Mouse (Mus musculus) heart, embryonic 14.5 days (tissue): ENCODE data around the gene Hc. TPM values are rescaled to one million over a fixed set of nuclear protein-coding genes. Genes with fewer than 3 reads are reported as not detected.

Experiments
- ATAC-seq: fragments of 200-750 bp; cut with Nextera tagmentation; 2 replicates; pipeline ENCODE4 v1.8.0; 2017; ENCODE audit warnings: low read depth, moderate TSS enrichment; ENCODE audit not compliant: insufficient number of reproducible peaks, insufficient read depth, low FRiP score
- H3K27ac ChIP-seq, 2 experiments: fragments of 200-500 bp in 1 of 2; fragments of 300-500 bp in 1 of 2; sonication (generic) in 1 of 2; replicated peaks in 1 of 2; 2 replicates each; pipeline ENCODE4 v1.5.1; 2012 to 2014; ENCODE audit warnings: low read depth in 2 of 2, low read length in 2 of 2, control low read depth in 1 of 2, mild to moderate bottlenecking in 1 of 2, mixed read lengths in 1 of 2; ENCODE audit not compliant: control insufficient read depth in 1 of 2, insufficient read depth in 1 of 2
- H3K27me3 ChIP-seq: fragments of 300-500 bp; sonication (generic); 2 replicates; pipeline ENCODE4 v1.6.1; 2014; ENCODE audit warnings: mild to moderate bottlenecking, low read length, control low read depth; ENCODE audit not compliant: control insufficient read depth, insufficient read depth
- H3K36me3 ChIP-seq: fragments of 300-500 bp; sonication (generic); 2 replicates; pipeline ENCODE4 v1.6.1; 2014; ENCODE audit warnings: mild to moderate bottlenecking, control low read depth, low read length, mixed read lengths; ENCODE audit not compliant: control insufficient read depth, insufficient read depth
- H3K4me1 ChIP-seq, 2 experiments: fragments of 200-500 bp in 1 of 2; fragments of 300-500 bp in 1 of 2; sonication (generic) in 1 of 2; 2 replicates each; pipeline ENCODE4 v1.6.1; 2012 to 2014; ENCODE audit warnings: low read length in 2 of 2, control low read depth in 1 of 2, mixed read lengths in 1 of 2; ENCODE audit not compliant: control insufficient read depth in 2 of 2, insufficient read depth in 2 of 2
- H3K4me2 ChIP-seq: fragments of 300-500 bp; sonication (generic); 2 replicates; pipeline ENCODE4 v1.6.1; 2014; ENCODE audit warnings: mild to moderate bottlenecking, low read length
- H3K4me3 ChIP-seq, 2 experiments: fragments of 200-500 bp in 1 of 2; fragments of 300-500 bp in 1 of 2; sonication (generic) in 1 of 2; 2 replicates each; pipeline ENCODE4 v1.5.1; 2012 to 2014; ENCODE audit warnings: low read length in 2 of 2, mild to moderate bottlenecking in 2 of 2, control low read depth in 1 of 2, low read depth in 1 of 2, moderate library complexity in 1 of 2; ENCODE audit not compliant: control insufficient read depth in 1 of 2, insufficient read depth in 1 of 2
- H3K9ac ChIP-seq: fragments of 300-500 bp; sonication (generic); 2 replicates; pipeline ENCODE4 v1.6.1; 2014; ENCODE audit warnings: mild to moderate bottlenecking, low read length
- H3K9me3 ChIP-seq: fragments of 300-500 bp; sonication (generic); 2 replicates; pipeline ENCODE4 v1.6.1; 2016; ENCODE audit warnings: low read length, control low read depth; ENCODE audit not compliant: control insufficient read depth
- WGBS: fragments of 180-500 bp; shearing (Covaris S2); extraction: QIAGEN DNeasy Blood & Tissue Kit; methylation state at CpG from one replicate; pipeline ENCODE4 v1.1.7; 2014; 5-methylcytosine and 5-hydroxymethylcytosine counted together
- polyA plus RNA-seq: library from polyadenylated mRNA; unstranded; fragments of >200 nt; fragmentation: Nextera tagmentation; extraction: Ambion mirVana; gene quantifications from 2 replicates; pipeline ENCODE4 v1.2.1, GENCODE M21; 2014

The Hc gene
- polyA plus RNA-seq, 1 experiment from 2014 or later = not detected

DNA sequence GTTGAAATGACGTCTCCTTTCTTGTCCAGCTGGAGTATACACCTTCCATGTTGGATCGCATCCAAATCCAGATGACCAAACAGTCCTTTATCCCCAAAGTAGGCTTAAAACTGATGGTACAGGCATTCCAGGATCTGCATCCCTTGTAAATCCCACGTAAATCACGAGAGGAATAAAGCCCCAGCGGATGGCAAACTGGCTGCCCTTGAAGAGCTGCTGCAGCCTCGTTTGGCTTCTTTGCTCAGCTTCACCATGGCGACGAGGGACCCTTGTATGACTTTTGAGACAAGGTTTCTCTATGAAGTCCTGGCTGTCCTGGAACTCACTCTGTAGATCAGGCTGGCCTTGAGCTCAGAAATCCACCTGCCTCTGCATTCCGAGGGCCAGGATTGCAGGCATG lies 96.6 kb downstream of the Hc start:
- no peak overlapping the region for H3K4me3 ChIP-seq
- no peak overlapping the region for H3K9ac ChIP-seq
- H3K4me1 ChIP-seq = peaks cover 0 to 10% of the 10 kb centered on the region in 2 experiments
- no peak overlapping the region for H3K27ac ChIP-seq
- no peak overlapping the region for H3K4me2 ChIP-seq
- H3K36me3 ChIP-seq = no peaks in the 10 kb centered on the region
- no peaks in the 10 kb centered on the region for H3K9me3 ChIP-seq
- ATAC-seq = no peak
- H3K27me3 ChIP-seq = no peaks in the 10 kb centered on the region
- 80% methylated on average over 9 of the region's 9 CpGs for whole genome bisulfite sequencing

DNA sequence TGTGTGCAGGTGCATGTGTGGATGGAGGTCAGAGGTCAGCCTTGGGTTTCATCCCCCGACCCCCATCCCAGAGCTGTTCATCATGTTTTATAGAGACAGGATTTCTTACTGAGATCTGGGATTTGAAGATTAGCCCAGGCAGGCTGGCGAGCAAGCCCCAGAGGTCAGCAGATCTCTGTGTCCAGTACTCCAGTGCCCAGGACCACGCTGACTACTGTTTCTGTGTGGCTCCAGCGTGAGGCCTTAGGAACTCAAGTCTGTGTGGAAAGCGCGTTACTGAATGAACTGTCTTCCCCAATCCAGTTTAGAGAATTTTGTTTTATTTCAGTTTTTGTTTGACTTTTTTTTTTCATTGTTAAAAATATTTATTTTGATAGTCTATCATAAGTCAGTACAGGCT lies 97.0 kb downstream of the Hc start:
- Histone ChIP-seq H3K4me3 (no peak overlapping the region), H3K9ac (no peak overlapping the region), H3K9me3 (no peaks in the 10 kb centered on the region), H3K4me2 (no peak overlapping the region), H3K36me3 (no peaks in the 10 kb centered on the region), H3K27me3 (no peaks in the 10 kb centered on the region), H3K27ac (no peak overlapping the region), H3K4me1 (peaks cover 0 to 10% of the 10 kb centered on the region in 2 experiments)
- 91% methylated on average over 6 of the region's 6 CpGs for WGBS
- ATAC-seq = no peak

- no peak overlapping the region for H3K9ac ChIP-seq
- no peak overlapping the region for H3K4me3 ChIP-seq
- H3K36me3 ChIP-seq = no peaks in the 10 kb centered on the region
- peaks cover 0 to 10% of the 10 kb centered on the region in 2 experiments for H3K4me1 ChIP-seq
- H3K9me3 ChIP-seq = no peaks in the 10 kb centered on the region
- ATAC-seq = no peak
- no peaks in the 10 kb centered on the region for H3K27me3 ChIP-seq
- WGBS = 76% methylated on average over 13 of the region's 13 CpGs
- no peak overlapping the region for H3K4me2 ChIP-seq
- H3K27ac ChIP-seq = no peak overlapping the region
Observed at GRCm38 (mm10) chr2:34963371-34963956, 97.8 kb downstream of the Hc start.

GRCm38 (mm10) chr2:34962893-34963292 lies 98.3 kb downstream of the Hc start:
- 0 out of 2 replicates have a peak overlapping the region, but pooled peaks have one; percentile 6 for H3K4me2 ChIP-seq
- ATAC-seq = no peak
- no peaks in the 10 kb centered on the region for H3K36me3 ChIP-seq
- H3K4me1 ChIP-seq = peaks cover 0 to 10% of the 10 kb centered on the region in 2 experiments
- no peak overlapping the region for H3K4me3 ChIP-seq
- WGBS = 67% methylated on average over 9 of the region's 9 CpGs
- H3K27ac ChIP-seq = no peak overlapping the region
- H3K9ac ChIP-seq = no peak overlapping the region
- no peaks in the 10 kb centered on the region for H3K9me3 ChIP-seq
- H3K27me3 ChIP-seq = no peaks in the 10 kb centered on the region

DNA sequence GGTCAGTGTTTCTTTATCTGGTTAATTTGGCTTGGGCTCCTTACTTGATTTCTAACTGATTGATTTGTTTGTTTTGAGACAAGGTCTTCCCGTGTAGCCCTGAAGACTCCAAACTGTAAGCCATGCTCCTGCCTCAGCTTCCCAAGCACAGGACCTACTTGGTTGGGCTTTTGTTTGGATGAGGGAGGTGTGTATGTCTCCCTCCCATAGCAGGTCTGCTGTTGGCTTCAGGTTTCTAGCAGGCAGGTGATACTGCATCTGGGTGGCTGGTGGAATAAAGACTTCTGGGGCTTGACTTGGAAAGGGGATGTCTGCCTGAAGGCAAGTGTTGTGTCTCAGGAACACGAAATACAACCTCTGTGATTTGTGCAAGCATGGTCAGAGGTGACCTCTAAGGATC lies 99.0 kb downstream of the Hc start:
- whole genome bisulfite sequencing = 61% methylated on average over 2 of the region's 2 CpGs
- no peak overlapping the region for H3K27ac ChIP-seq
- no peak overlapping the region for H3K9ac ChIP-seq
- no peak overlapping the region for H3K4me2 ChIP-seq
- H3K4me3 ChIP-seq = no peak overlapping the region
- no peak for ATAC-seq
- H3K36me3 ChIP-seq = no peaks in the 10 kb centered on the region
- H3K27me3 ChIP-seq = no peaks in the 10 kb centered on the region
- no peaks in the 10 kb centered on the region for H3K9me3 ChIP-seq
- peaks cover 0 to 10% of the 10 kb centered on the region in 2 experiments for H3K4me1 ChIP-seq

- Histone ChIP-seq H3K9me3 (no peaks in the 10 kb centered on the region), H3K4me1 (peaks cover 0 to 10% of the 10 kb centered on the region in 2 experiments), H3K27ac (no peak within 1 kb of the TSS), H3K4me3 (peak within 1 kb of the TSS; percentile 17 to 28), H3K36me3 (no peaks in the 10 kb centered on the region), H3K4me2 (peak within 1 kb of the TSS; percentile 68), H3K27me3 (no peaks in the 10 kb centered on the region), H3K9ac (peak within 1 kb of the TSS; percentile 65)
- WGBS = 12% methylated on average over 20 of the region's 20 CpGs
- no peak for ATAC-seq
Observed at GRCm38 (mm10) chr2:34961481-34962036, 99.7 kb downstream of the Hc start, which contains the start of gene Traf1. TSS of gene Traf1 (minus strand) at chr2:34961772.

GRCm38 (mm10) chr2:34960966-34961365 lies 100.3 kb downstream of the Hc start:
- Histone ChIP-seq H3K9me3 (no peaks in the 10 kb centered on the region), H3K27me3 (no peaks in the 10 kb centered on the region), H3K4me2 (peak overlapping the region; percentile 68), H3K36me3 (no peaks in the 10 kb centered on the region), H3K9ac (peak overlapping the region; percentile 65), H3K27ac (no peak overlapping the region), H3K4me1 (peaks cover 0 to 10% of the 10 kb centered on the region in 2 experiments), H3K4me3 (peak overlapping the region; percentile 17 to 28)
- no peak for ATAC-seq
- WGBS = 60% methylated on average over 6 of the region's 6 CpGs

GRCm38 (mm10) chr2:34960466-34960865 lies 100.8 kb downstream of the Hc start:
- Histone ChIP-seq H3K27ac (no peak overlapping the region), H3K4me1 (peaks cover 0 to 10% of the 10 kb centered on the region in 2 experiments), H3K27me3 (no peaks in the 10 kb centered on the region), H3K9me3 (no peaks in the 10 kb centered on the region), H3K9ac (no peak overlapping the region), H3K4me2 (no peak overlapping the region), H3K36me3 (no peaks in the 10 kb centered on the region), H3K4me3 (no peak overlapping the region)
- no peak for ATAC-seq
- 71% methylated on average over 4 of the region's 5 CpGs for WGBS
